Mouse (Mus musculus) bone marrow, adult 2 months (tissue): ENCODE measurements around the gene Tmed2. TPM values are rescaled to one million over a fixed set of nuclear protein-coding genes. Genes with fewer than 3 reads are reported as not detected.
A peak's percentile ranks its signal among the peaks of the same experiment; 100 is the strongest.

Source experiments
- H3K27ac ChIP-seq: fragments of 200-500 bp; 2 replicates; pipeline ENCODE4 v1.5.1; 2012; ENCODE audit warnings: low read depth, mild to moderate bottlenecking, control low read depth, inconsistent platforms, low read length; ENCODE audit not compliant: control insufficient read depth, poor library complexity, insufficient read depth
- H3K4me1 ChIP-seq: fragments of 200-500 bp; 2 replicates; pipeline ENCODE4 v1.6.1; 2011; ENCODE audit warnings: low read length; ENCODE audit not compliant: control insufficient read depth, insufficient read depth
- H3K4me3 ChIP-seq: fragments of 200-500 bp; replicated peaks from 2 replicates; pipeline ENCODE3; 2011; ENCODE audit warnings: mild to moderate bottlenecking, low read depth, low read length, control low read depth; ENCODE audit not compliant: control insufficient read depth
- CTCF ChIP-seq: fragments of 200-500 bp; IDR thresholded peaks from 2 replicates; pipeline ENCODE4 v1.5.1; 2011; ENCODE audit warnings: low read length, control low read depth; ENCODE audit not compliant: control insufficient read depth, insufficient read depth
- POLR2A ChIP-seq: fragments of 200-500 bp; IDR thresholded peaks from 2 replicates; pipeline ENCODE4 v1.6.1; 2011; ENCODE audit warnings: low read depth, mild to moderate bottlenecking, control low read depth, low read length, borderline replicate concordance; ENCODE audit not compliant: control insufficient read depth
- WGBS: fragments of 180-500 bp; shearing (Covaris S2); methylation state at CpG from one replicate; pipeline ENCODE4 v1.1.7; 2018; 5-methylcytosine and 5-hydroxymethylcytosine counted together
- polyA plus RNA-seq: library from polyadenylated mRNA; stranded (reverse); fragments of >200 nt; gene quantifications from 2 replicates; pipeline ENCODE4 v1.2.4, GENCODE M21; 2011; ENCODE audit warnings: low replicate concordance; ENCODE audit not compliant: missing spikeins, insufficient read depth, insufficient read length

Gene Tmed2
- polyA plus RNA-seq, 1 experiment = 117 TPM

DNA sequence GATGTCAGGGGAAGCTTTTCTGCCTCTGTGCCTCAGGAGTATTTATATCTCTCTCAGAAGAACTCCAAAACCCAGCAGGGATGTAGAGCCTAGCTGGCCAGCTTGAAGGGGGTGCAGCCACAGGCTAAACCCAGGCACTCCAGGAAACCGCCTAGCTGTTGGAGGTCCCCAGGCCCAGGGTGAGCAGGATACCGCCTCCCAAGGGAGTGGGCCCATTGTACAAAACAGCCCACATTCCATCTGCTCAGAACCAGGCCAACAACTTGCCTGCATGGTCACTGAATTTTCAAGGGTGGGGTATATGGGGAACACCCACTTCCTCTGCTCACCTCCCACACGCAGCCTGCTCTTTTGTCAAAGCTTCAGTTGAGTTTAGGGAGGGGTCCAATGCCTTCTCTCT, 39.9 kb upstream of the Tmed2 start:
- WGBS = 80% methylated on average over 3 of the region's 3 CpGs
- Histone ChIP-seq H3K27ac (no peak overlapping the region), H3K4me3 (no peak overlapping the region), H3K4me1 (peaks cover 8% of the 10 kb centered on the region)
- TF ChIP-seq POLR2A (no peak), CTCF (no peak)

DNA sequence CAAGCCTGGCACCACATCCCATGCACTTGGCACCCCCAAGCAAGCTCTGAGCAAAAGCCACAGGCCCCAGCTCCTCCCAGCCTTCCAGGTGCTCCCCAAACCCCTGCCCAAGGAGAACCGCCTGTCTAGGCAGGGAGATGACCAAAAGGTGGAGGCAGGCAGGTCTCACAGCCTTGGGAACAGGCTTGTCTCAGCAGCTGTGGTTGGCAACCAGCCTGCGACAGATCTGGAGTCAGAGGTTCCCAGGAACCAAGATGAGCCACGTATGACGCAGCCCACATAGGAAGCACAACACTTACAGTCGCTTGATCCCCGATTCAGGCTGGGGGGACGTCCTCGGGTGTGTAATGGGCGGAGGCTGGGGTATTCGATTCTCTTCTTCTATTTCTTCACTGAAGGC, 39.0 kb upstream of the Tmed2 start:
- TF ChIP-seq POLR2A (no peak), CTCF (no peak)
- Histone ChIP-seq H3K4me3 (no peak overlapping the region), H3K4me1 (peaks cover 8% of the 10 kb centered on the region), H3K27ac (no peak overlapping the region)
- WGBS = 78% methylated on average over 10 of the region's 10 CpGs

DNA sequence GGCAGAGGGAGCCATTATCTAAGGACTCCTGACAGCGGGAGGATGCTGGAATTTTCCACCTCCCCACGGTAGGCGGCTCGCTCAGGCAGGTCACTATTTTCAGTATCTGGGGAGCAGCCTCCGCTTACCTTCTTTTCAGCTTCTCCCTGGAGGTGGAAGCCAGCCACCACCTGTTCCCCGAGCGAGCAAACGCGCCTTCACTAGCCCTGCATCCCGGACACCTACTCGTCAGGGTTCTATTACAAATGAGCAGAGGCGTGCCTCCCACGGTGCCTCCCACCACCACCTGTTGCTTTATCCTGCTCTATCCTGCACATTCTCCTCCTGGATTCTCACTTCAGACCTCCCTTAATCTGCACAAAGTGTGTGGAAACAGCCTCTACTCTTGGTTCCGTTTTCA, 36.8 kb upstream of the Tmed2 start:
- Histone ChIP-seq H3K4me3 (no peak overlapping the region), H3K27ac (no peak overlapping the region), H3K4me1 (peaks cover 3% of the 10 kb centered on the region)
- 86% methylated on average over 14 of the region's 14 CpGs for WGBS
- TF ChIP-seq CTCF (no peak), POLR2A (no peak)

DNA sequence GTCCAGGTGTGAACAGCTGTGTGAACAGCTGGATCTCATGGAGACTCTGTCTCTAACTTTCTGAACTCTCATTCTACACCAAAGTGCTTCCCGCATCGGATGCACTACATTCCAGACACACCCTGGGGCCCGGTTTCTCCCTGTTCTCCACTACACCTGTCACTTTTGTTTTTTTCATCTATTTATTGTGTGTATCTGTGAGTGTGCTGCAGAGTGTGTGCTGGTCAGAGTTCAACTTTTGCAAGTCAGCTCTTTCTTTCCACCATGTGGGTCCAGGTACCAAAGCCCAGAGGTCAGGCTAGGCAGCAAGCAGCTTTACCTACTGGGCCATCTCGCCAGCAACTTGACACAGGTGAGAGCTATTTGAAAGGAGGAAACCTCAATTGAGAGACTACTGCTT, 35.3 kb upstream of the Tmed2 start:
- TF ChIP-seq CTCF (no peak), POLR2A (no peak)
- H3K4me3 ChIP-seq = no peak overlapping the region
- 82% methylated on average over 4 of the region's 4 CpGs for WGBS
- no peak overlapping the region for H3K27ac ChIP-seq
- H3K4me1 ChIP-seq = peaks cover 3% of the 10 kb centered on the region; the same call in 1 of the 2 replicates

DNA sequence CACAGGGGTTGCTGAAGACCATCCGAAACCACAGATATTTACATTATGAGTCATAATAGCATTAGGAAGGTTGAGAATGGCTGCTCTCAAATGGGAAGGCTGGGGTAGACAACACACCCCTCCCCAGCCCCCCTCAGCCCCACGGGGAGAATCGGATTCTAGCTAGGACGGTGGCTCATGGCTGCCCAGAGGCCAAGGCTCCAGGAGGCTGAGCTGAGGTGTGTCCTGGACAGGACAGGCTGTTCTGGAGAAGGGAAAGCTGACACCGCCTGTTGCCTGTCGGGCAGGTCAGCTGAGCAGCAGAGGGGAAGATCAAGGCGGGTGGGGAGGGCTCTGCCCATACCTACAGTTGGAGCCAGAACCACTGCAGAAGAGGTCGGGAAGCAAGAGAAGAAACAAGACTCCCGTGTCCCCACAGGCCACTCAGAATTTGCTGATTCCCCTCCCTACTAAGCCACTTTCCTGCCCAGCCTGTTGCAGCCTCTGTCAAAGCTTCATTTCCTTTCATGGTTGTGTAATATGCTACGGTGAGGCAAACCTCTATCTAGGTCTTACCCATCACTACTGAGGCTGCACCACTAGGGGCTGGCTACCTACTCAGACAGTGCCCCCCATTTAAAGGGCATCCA, 33.6 kb upstream of the Tmed2 start:
- 36% methylated on average over 10 of the region's 10 CpGs for WGBS
- peak overlapping the region; percentile 76 for H3K27ac ChIP-seq
- peak overlapping the region; percentile 3 for H3K4me3 ChIP-seq
- peak; percentile 32; the same call in 1 of the 2 replicates for TF ChIP-seq CTCF
- no peak for TF ChIP-seq POLR2A
- H3K4me1 ChIP-seq = peaks cover 3% of the 10 kb centered on the region; the same call in 1 of the 2 replicates

DNA sequence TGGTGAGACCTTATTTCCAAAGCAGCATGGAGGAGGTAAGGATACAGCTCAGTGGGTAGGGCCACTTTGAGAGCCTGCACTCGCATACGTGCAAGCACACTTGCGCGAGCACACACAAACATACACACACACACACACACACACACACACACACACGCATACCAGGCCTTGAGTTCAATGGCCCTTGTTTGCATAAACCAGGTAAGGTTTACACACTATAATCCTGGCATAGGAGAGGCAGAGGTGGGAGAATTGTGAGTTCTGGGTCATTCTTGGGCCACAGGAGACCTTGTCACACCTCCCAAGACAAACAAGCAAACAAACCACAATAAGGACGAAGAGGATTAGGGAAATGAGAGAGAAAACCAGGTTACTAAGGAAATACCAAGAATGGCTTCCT, 31.3 kb upstream of the Tmed2 start:
- TF ChIP-seq POLR2A (no peak), CTCF (no peak)
- WGBS = 86% methylated on average over 6 of the region's 6 CpGs
- Histone ChIP-seq H3K27ac (no peak overlapping the region), H3K4me3 (no peak overlapping the region), H3K4me1 (peaks cover 3% of the 10 kb centered on the region; the same call in 1 of the 2 replicates)

DNA sequence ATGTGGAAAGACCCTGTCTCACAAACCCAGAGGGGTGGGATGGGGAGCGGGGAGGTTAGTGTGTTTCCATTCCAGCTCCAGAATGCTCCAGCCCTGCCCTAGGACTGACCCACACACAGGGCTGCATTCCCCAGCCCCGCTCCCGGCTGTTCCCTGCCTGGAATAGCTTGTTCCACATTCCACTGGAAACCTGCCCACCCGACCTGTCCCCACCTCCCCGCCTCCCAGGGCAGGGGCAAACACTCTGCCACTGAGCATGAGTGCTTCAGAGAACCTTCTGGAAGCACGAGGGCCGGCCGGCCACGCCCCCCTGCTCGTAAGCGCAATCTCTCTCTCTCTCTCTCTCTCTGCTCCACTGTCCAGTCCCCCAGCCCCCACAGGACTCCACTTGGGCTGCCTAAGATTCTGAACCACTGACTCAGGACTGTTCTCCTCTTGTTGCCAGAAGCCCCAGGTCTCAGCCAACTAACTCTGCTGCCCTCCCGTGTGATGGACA, 30.7 kb upstream of the Tmed2 start:
- no peak overlapping the region for H3K4me3 ChIP-seq
- no peak for TF ChIP-seq POLR2A
- no peak for TF ChIP-seq CTCF
- H3K4me1 ChIP-seq = peaks cover 3% of the 10 kb centered on the region; the same call in 1 of the 2 replicates
- 90% methylated on average over 12 of the region's 12 CpGs for WGBS
- no peak overlapping the region for H3K27ac ChIP-seq

DNA sequence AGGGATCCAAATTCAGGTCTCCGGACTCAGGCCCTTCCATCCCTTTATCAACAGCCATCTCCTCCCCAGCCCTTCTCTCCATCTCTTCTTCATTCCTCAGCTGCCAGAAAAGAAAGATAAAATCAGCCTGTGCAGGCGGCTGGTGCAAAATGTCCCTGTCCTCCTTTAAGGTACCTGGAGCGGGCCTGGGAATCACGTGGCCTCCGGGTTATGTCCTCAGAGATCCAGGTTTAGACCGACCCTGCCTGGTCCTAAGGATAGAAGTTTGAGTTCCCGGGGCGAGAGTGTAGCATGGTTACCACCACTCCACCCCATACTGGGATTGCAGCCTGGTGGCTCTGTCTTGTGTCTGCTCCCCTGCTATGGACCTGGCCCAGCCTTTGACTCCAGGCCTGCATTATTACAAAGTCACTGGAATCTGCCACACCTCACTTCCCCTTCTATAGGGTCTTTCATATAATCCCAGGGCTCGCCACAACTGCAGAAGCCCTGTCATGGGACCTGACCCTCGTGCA, 29.9 kb upstream of the Tmed2 start:
- TF ChIP-seq CTCF = no peak
- TF ChIP-seq POLR2A = no peak
- Histone ChIP-seq H3K4me1 (peaks cover 3% of the 10 kb centered on the region; the same call in 1 of the 2 replicates), H3K27ac (no peak overlapping the region), H3K4me3 (no peak overlapping the region)
- 80% methylated on average over 10 of the region's 10 CpGs for WGBS

DNA sequence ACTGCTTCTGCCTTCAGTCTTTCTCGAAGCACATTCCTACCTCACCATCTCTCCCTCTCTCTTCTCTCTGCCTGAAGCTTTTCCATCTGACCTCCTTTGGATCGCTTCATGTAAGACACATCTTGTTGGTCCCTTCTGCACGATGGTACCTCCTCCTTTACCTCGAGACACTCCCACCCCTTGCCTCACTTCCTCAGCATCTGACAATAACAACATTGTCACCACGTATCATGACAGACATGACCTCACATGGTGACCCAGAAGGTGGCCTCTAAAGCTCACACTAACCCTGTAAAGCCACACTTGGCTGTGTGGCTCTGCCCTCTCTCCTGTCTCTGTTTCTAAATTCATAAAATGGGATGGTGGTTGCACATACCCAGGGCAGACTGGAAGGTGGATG, 24.7 kb upstream of the Tmed2 start:
- TF ChIP-seq CTCF = no peak
- TF ChIP-seq POLR2A = no peak
- Histone ChIP-seq H3K4me3 (no peak overlapping the region), H3K27ac (no peak overlapping the region), H3K4me1 (peaks cover 1% of the 10 kb centered on the region; the same call in 1 of the 2 replicates)
- 62% methylated on average over 5 of the region's 5 CpGs for WGBS
